Mouse (Mus musculus) CH12.LX (cell line): Measurements from ENCODE around the gene Lrrc63.

Experiments used
- CTCF ChIP-seq, 2 experiments: IDR thresholded peaks in 1 of 2; conservative IDR thresholded peaks in 1 of 2; 2 replicates each; pipeline ENCODE4 v1.5.1; 2011 to 2012; ENCODE audit warnings: low read depth in 2 of 2, low read length in 2 of 2, improper control_type of control experiment in 1 of 2, inconsistent platforms in 1 of 2, mild to moderate bottlenecking in 1 of 2, moderate library complexity in 1 of 2
- EP300 ChIP-seq: IDR thresholded peaks from 2 replicates; pipeline ENCODE4 v1.6.1; 2011; ENCODE audit warnings: low read length, improper control_type of control experiment
- HCFC1 ChIP-seq: IDR thresholded peaks from 2 replicates; pipeline ENCODE4 v1.6.1; 2012; ENCODE audit warnings: low read depth, mild to moderate bottlenecking, inconsistent platforms, low read length, improper control_type of control experiment
- JUND ChIP-seq: conservative IDR thresholded peaks from 2 replicates; pipeline ENCODE4 v1.6.1; 2011; ENCODE audit warnings: low read depth, low read length, improper control_type of control experiment
- KAT2A ChIP-seq: IDR thresholded peaks from 2 replicates; pipeline ENCODE4 v1.6.1; 2012; ENCODE audit warnings: low read length, improper control_type of control experiment, inconsistent platforms; ENCODE audit not compliant: insufficient replicate concordance
- MAFK ChIP-seq: IDR thresholded peaks from 2 replicates; pipeline ENCODE4 v1.6.1; 2011; ENCODE audit warnings: low read length, improper control_type of control experiment; ENCODE audit not compliant: insufficient replicate concordance
- POLR2A ChIP-seq: IDR thresholded peaks from 2 replicates; pipeline ENCODE4 v1.6.1; 2011; ENCODE audit warnings: low read depth, mild to moderate bottlenecking, improper control_type of control experiment, low read length
- SMC3 ChIP-seq: IDR thresholded peaks from 2 replicates; pipeline ENCODE4 v1.6.1; 2011; ENCODE audit warnings: low read depth, low read length, improper control_type of control experiment
- TBP ChIP-seq: conservative IDR thresholded peaks from 2 replicates; pipeline ENCODE4 v1.6.1; 2011; ENCODE audit warnings: low read depth, low read length, improper control_type of control experiment
- USF1 ChIP-seq: IDR thresholded peaks from 2 replicates; pipeline ENCODE4 v1.6.1; 2014; ENCODE audit warnings: low read depth, mild to moderate bottlenecking, inconsistent platforms, low read length, improper control_type of control experiment
- ZKSCAN1 ChIP-seq: IDR thresholded peaks from 2 replicates; pipeline ENCODE4 v1.6.1; 2012; ENCODE audit warnings: low read depth, inconsistent platforms, low read length, improper control_type of control experiment, borderline replicate concordance
- ZNF384 ChIP-seq: IDR thresholded peaks from 2 replicates; pipeline ENCODE4 v1.6.1; 2012; ENCODE audit warnings: low read depth, low read length, improper control_type of control experiment, inconsistent platforms

DNA sequence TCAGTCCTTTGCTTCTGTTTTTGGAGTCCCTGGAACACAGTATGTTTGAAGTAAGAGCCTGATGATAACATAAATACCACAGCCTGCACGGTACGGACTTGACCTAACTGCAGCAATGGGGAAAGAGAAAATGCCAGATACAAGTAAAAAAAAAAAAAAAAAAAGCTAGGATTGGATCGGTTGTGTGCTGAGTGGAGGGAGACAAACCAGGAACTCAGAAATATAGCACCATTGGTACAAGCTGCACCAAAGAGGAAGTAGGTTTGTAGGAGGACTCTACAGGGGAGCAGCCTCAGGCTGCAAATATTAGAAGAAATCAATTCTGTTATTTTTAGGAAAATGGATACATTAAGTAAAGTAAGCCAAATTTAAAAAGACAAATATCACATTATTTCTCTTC, 37.8 kb upstream of the Lrrc63 start:
- TF ChIP-seq SMC3 (no peak), KAT2A (no peak), POLR2A (no peak), ZKSCAN1 (no peak), EP300 (no peak), CTCF (conservative IDR thresholded peaks at IDR 0.05 in 1 of 2, IDR thresholded peaks at IDR 0.05 in 1 of 2; ENCODE audit: low read depth in 2 of 2, low read length in 2 of 2) (no peak), JUND (no peak), ZNF384 (no peak), HCFC1 (no peak), TBP (no peak), MAFK (no peak), USF1 (no peak)
